Mouse (Mus musculus) cerebellum, adult 11 months (tissue): ENCODE data around the gene Svs5.

Source experiments
- DNase-seq: peaks from one replicate; pipeline ENCODE4 v3.0.0; 2022

Svs5 gene

DNA sequence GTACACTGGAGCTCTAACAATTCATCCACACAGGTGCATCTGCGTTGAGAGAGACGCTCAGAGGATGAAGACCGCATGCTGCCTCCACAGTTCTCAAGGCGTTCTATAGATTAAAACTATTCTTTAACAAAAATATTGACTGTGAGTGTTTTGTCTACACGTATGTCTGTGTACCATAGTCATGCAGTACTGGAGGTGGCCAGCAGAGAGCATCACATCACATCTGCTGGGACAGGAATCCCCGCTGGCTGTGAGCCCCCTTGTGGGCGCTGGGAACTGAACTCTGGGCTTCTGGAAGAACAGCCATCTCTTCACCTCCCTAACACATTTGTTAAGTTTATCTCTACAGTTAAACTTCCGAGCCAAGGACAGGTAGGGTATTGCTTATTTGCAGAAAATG, 49.2 kb downstream of the Svs5 start:
- no peak for DNase-seq

DNA sequence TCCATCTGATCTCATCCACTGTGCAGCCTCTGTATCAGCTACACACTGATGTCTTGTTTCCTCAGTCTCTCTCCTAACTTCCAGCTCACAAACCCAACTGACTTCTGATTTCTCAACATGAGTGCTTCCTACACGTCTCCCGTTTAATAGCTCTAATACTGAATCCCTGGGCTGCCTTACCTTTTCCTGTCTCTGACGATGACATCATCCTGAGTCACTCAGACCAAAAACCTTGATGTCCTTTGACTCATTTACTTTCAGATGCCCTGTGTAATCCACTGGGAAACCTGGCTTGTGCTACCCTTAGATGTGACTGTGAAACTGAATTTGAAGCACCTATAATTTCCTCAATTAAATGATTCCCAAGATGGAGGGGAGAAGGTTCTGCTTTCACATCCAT, 50.4 kb downstream of the Svs5 start:
- no peak for DNase-seq
